Mouse (Mus musculus) heart, postnatal 0 days (tissue): Measurements from ENCODE around the gene Tgif2. TPM values are rescaled to one million over a fixed set of nuclear protein-coding genes. Genes with fewer than 3 reads are reported as not detected.
A peak's percentile ranks its signal among the peaks of the same experiment; 100 is the strongest.
"Not testable (repeated sequence)": the region's sequence is repeated elsewhere in the genome, so short reads cannot be mapped to it uniquely, and the experiment has no call there.

ENCODE experiments used
- ATAC-seq: fragments of 200-750 bp; cut with Nextera tagmentation; 2 replicates; pipeline ENCODE4 v1.8.0; 2017; ENCODE audit warnings: low read depth, moderate number of reproducible peaks, moderate library complexity; ENCODE audit not compliant: insufficient read depth
- DNase-seq: peaks from one replicate; pipeline ENCODE4 v3.0.0-alpha.2; 2016; ENCODE audit warnings: low spot score
- H3K27ac ChIP-seq: fragments of 300-500 bp; sonication (generic); 2 replicates; pipeline ENCODE4 v1.5.1; 2014; ENCODE audit warnings: low read depth, mild to moderate bottlenecking
- H3K27me3 ChIP-seq: fragments of 300-500 bp; sonication (generic); 2 replicates; pipeline ENCODE4 v1.6.1; 2014; ENCODE audit warnings: low read length, mixed read lengths; ENCODE audit not compliant: control insufficient read depth, insufficient read depth
- H3K36me3 ChIP-seq: fragments of 300-500 bp; sonication (generic); replicated peaks from 2 replicates; pipeline ENCODE4 v1.6.1; 2014; ENCODE audit warnings: low read length, mixed read lengths; ENCODE audit not compliant: control insufficient read depth, insufficient read depth
- H3K4me1 ChIP-seq: fragments of 300-500 bp; sonication (generic); 2 replicates; pipeline ENCODE4 v1.6.1; 2014; ENCODE audit warnings: antibody characterized with exemption; ENCODE audit not compliant: control insufficient read depth, insufficient read depth
- H3K4me2 ChIP-seq: fragments of 300-500 bp; sonication (generic); 2 replicates; pipeline ENCODE4 v1.6.1; 2014; ENCODE audit warnings: low read depth, mild to moderate bottlenecking, low read length, moderate library complexity
- H3K4me3 ChIP-seq: fragments of 300-500 bp; sonication (generic); 2 replicates; pipeline ENCODE4 v1.5.1; 2014; ENCODE audit warnings: low read depth, low read length
- H3K9ac ChIP-seq: fragments of 300-500 bp; sonication (generic); replicated peaks from 2 replicates; pipeline ENCODE4 v1.6.1; 2014; ENCODE audit warnings: low read depth, low read length, mixed read lengths
- H3K9me3 ChIP-seq: fragments of 300-500 bp; sonication (generic); replicated peaks from 2 replicates; pipeline ENCODE4 v1.6.1; 2016; ENCODE audit warnings: low read length; ENCODE audit not compliant: control insufficient read depth
- CTCF ChIP-seq: IDR thresholded peaks from 2 replicates; pipeline ENCODE4 v1.5.1; 2016; ENCODE audit warnings: antibody characterized with exemption, control low read depth, low read depth
- EP300 ChIP-seq: IDR thresholded peaks from 2 replicates; pipeline ENCODE4 v1.6.1; 2016; ENCODE audit warnings: antibody characterized with exemption, low read depth
- WGBS: fragments of 180-500 bp; shearing (Covaris S2); extraction: QIAGEN DNeasy Blood & Tissue Kit; methylation state at CpG from one replicate; pipeline ENCODE4 v1.1.7; 2014; 5-methylcytosine and 5-hydroxymethylcytosine counted together
- polyA plus RNA-seq: library from polyadenylated mRNA; unstranded; fragments of >200 nt; fragmentation: Nextera tagmentation; extraction: Ambion mirVana; gene quantifications from 2 replicates; pipeline ENCODE4 v1.2.1, GENCODE M21; 2015
- total RNA-seq: library from RNA; depleted of rRNA; stranded (reverse); fragments of >200 nt; gene quantifications from 2 replicates; pipeline ENCODE4 v1.2.3, GENCODE M21; 2014; ENCODE audit warnings: low replicate concordance

Gene Tgif2
- total and polyA plus RNA-seq, 2 experiments from 2014 or later = 14.6 to 19.7 TPM

DNA sequence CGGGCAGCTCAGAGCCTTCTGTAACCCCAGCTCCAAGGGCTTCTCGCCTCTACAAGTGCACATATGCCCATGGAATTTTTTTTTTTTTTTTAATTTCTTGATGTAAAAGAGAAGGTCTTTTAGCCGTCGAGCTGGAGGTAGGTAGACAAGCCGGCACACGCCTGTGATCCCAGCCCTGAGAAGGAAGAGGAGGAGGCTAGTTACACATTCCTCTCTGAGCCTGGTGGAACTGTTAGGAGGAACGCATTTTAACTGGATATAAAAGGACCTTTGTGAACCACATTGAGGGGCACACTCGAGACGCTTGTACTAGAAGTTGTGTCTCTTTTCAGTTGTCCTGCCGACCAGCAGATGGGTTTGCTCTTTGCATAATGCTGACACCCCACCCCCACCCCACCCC is 4.9 kb downstream of the Tgif2 start:
- H3K4me2 ChIP-seq = no peak overlapping the region
- ATAC-seq (no peak), DNase-seq (no peak)
- H3K9me3 ChIP-seq = no peaks in the 10 kb centered on the region
- TF ChIP-seq EP300 = no peak
- no peak for TF ChIP-seq CTCF
- no peaks in the 10 kb centered on the region for H3K27me3 ChIP-seq
- no peak overlapping the region for H3K27ac ChIP-seq
- peaks cover 26% of the 10 kb centered on the region for H3K36me3 ChIP-seq
- no peak overlapping the region for H3K9ac ChIP-seq
- no peak overlapping the region for H3K4me3 ChIP-seq
- H3K4me1 ChIP-seq = peaks cover 26% of the 10 kb centered on the region
- WGBS = 62% methylated on average over 10 of the region's 10 CpGs

- WGBS = 83% methylated on average over 6 of the region's 6 CpGs
- H3K9ac ChIP-seq = no peak overlapping the region
- TF ChIP-seq EP300 (no peak), CTCF (no peak)
- ATAC-seq (no peak), DNase-seq (no peak)
- no peaks in the 10 kb centered on the region for H3K9me3 ChIP-seq
- H3K4me3 ChIP-seq = no peak overlapping the region
- H3K27ac ChIP-seq = no peak overlapping the region
- no peaks in the 10 kb centered on the region for H3K27me3 ChIP-seq
- H3K4me2 ChIP-seq = no peak overlapping the region
- peaks cover 52% of the 10 kb centered on the region for H3K36me3 ChIP-seq
- H3K4me1 ChIP-seq = peaks cover 12% of the 10 kb centered on the region
These were observed 7.8 kb downstream of the Tgif2 start for GRCm38 (mm10) chr2:156847653-156848052.

DNA sequence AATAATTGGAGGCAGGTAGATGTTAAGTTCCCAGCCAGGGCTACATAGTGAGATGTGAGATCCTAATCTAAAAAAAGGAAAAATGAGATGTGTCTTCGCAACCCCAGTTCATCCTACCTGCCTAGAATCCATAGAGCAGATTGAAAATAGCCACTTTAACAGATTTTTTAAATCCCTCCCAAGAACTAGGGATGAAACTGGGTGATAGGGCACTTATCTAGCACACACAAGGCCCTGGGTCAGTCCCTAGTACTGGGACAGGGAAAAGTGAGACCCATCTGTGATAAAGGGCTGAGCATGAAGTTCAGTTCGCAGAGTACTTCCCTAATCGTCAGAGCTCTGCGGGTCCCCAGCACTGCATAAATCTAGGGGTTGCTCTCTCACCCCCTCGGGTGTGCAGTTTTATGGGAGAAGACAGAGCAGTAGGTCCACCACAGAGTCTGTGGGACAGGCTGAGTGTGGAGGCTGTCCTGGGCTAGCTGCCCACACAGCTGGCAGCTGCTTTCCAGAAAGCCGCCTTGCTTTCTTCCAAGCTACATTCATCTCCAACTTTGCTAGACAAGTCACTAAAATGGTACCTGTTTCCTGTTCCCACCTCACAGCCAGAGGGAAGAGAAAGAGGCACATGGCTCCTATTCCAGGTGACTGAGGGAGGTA is 8.8 kb downstream of the Tgif2 start:
- Histone ChIP-seq H3K4me2 (no peak overlapping the region), H3K27ac (no peak overlapping the region), H3K9me3 (no peaks in the 10 kb centered on the region), H3K9ac (no peak overlapping the region), H3K4me3 (no peak overlapping the region), H3K27me3 (no peaks in the 10 kb centered on the region), H3K36me3 (peaks cover 52% of the 10 kb centered on the region), H3K4me1 (0 out of 2 replicates have a peak, but pooled peaks cover 2% of the 10 kb centered on the region)
- no peak for ATAC-seq
- no peak for DNase-seq
- WGBS = 72% methylated on average over 6 of the region's 6 CpGs
- TF ChIP-seq CTCF (no peak), EP300 (no peak)

GRCm38 (mm10) chr2:156850505-156850904 is 10.7 kb downstream of the Tgif2 start:
- DNase-seq (no peak), ATAC-seq (no peak)
- WGBS = 89% methylated on average over 5 of the region's 5 CpGs
- no peak overlapping the region for H3K27ac ChIP-seq
- TF ChIP-seq CTCF = no peak
- no peak for TF ChIP-seq EP300
- no peak overlapping the region for H3K4me3 ChIP-seq
- H3K4me1 ChIP-seq = no peaks in the 10 kb centered on the region
- H3K4me2 ChIP-seq = no peak overlapping the region
- no peaks in the 10 kb centered on the region for H3K27me3 ChIP-seq
- H3K36me3 ChIP-seq = peaks cover 46% of the 10 kb centered on the region
- no peak overlapping the region for H3K9ac ChIP-seq
- H3K9me3 ChIP-seq = no peaks in the 10 kb centered on the region

GRCm38 (mm10) chr2:156853584-156853983 is 13.8 kb downstream of the Tgif2 start:
- DNase-seq, H3K4me2 ChIP-seq, H3K27me3 ChIP-seq, H3K9ac ChIP-seq, H3K27ac ChIP-seq, H3K4me1 ChIP-seq, H3K4me3 ChIP-seq, H3K9me3 ChIP-seq: not testable (repeated sequence)
- peaks cover 28% of the 10 kb centered on the region for H3K36me3 ChIP-seq
- ATAC-seq = 0 out of 2 replicates have a peak, but pooled peaks have one; percentile 9
- 61% methylated on average over 8 of the region's 13 CpGs for WGBS
